Mouse (Mus musculus): ENCODE data around the gene Tnfrsf13b. TPM values are rescaled to one million over a fixed set of nuclear protein-coding genes. Genes with fewer than 3 reads are reported as not detected.
A peak's percentile ranks its signal among the peaks of the same experiment; 100 is the strongest.

Gene Tnfrsf13b
- polyA plus RNA-seq, 1 experiment from 2014 or later, result 2.5 TPM

DNA sequence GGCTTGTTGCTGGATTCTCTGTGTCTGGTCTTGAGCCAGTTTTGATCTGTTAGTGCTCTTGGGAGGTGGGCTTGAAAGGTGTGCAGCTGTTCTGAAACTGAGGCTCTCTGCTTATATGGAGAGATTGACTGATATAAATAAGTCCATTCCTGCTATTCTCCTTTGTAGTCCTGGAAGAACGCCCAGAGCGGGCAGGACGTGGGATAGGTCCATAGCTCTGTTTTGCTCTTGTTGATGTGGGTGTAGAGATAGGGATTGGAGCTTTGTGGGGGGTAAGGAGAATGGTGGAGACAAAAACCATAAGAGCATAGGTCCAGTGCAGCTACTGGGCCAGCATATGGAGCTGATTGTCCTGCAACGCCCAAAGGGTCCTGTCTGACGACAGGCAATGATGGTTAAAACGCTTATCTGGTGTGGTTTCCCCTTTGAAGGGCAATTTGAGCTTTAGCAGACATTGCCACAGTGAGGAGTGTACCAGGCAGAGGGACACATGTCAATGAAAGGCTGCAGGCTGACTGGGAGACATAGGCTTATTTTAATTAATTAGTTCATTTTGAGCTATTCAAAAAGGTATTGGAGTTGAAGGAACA is 16.5 kb downstream of the Tnfrsf13b start:
- 0 out of 2 replicates have a peak overlapping the region, but pooled peaks have one; percentile 2 for H3K4me3 ChIP-seq (ENCODE audit: low read length)
- 60% methylated on average over 6 of the region's 6 CpGs for WGBS

DNA sequence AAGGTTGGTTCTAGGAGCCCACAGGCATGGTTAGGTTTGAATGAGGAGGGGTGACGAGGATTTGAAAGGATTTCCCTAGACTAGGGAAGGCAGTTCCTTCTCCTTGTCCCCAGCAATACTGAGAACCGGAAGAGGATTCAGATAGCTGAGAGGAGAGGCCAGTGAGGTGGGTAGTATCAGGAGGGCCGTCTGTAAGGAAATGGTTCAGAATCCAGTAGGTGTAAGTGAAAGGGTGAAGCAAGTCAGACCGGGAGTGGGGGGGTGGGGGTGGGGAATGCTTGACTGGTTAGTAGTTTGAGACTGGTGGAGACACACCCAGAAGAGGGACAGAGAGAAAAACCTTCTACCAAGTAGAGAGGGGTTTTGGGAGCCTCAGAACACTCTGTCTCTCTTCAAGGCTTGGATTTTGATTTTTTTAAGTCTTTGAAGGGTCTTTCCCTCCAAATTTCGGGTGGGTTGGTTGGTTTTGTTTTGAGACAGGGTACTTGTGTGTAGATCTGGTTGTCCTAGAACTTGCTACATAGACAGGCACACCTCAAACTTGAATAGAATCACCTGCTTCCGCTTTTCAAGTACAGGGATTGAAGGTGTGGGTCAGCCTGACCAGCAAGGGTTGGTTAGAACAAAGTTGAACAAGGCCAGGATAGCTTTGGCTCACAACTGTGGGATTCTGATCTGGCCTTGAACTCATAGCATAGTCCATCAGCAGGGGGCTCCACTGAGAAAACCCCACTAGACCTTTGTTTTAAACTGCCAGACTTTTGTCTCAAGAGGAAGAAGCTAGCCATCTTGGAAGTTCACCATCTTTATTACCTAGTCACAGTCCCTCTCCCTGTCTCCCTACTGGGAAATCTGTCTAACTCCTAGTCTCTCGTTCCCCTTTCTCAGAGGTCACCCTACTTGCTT is 17.3 kb downstream of the Tnfrsf13b start:
- Histone ChIP-seq H3K4me2 (ENCODE audit: low read depth, low read length) (no peak overlapping the region), H3K9ac (ENCODE audit: low read depth, low read length) (no peak overlapping the region), H3K9me3 (ENCODE audit: control insufficient read depth, low read length) (no peaks in the 10 kb centered on the region), H3K36me3 (ENCODE audit: control insufficient read depth, insufficient read depth, low read length) (no peaks in the 10 kb centered on the region), H3K4me1 (ENCODE audit: control insufficient read depth, insufficient read depth, low read length) (peaks cover 10% of the 10 kb centered on the region; the same call in 1 of the 2 replicates), H3K27me3 (replicated peaks; ENCODE audit: control insufficient read depth, insufficient read depth, low read length) (0 out of 2 replicates have a peak, but pooled peaks cover 4% of the 10 kb centered on the region), H3K4me3 (ENCODE audit: low read length) (no peak overlapping the region), H3K27ac (ENCODE audit: low read length) (no peak overlapping the region)
- 74% methylated on average over 7 of the region's 7 CpGs for WGBS
- no peak for ATAC-seq

More for the DNA sequence above, 16.5 kb downstream of the Tnfrsf13b start:
- Histone ChIP-seq H3K4me1 (ENCODE audit: control insufficient read depth, insufficient read depth, low read length) (peaks cover 10% of the 10 kb centered on the region; the same call in 1 of the 2 replicates), H3K4me2 (ENCODE audit: low read depth, low read length) (no peak overlapping the region), H3K27ac (ENCODE audit: low read length) (no peak overlapping the region), H3K9me3 (ENCODE audit: control insufficient read depth, low read length) (no peaks in the 10 kb centered on the region), H3K27me3 (replicated peaks; ENCODE audit: control insufficient read depth, insufficient read depth, low read length) (0 out of 2 replicates have a peak, but pooled peaks cover 4% of the 10 kb centered on the region), H3K9ac (ENCODE audit: low read depth, low read length) (no peak overlapping the region), H3K36me3 (ENCODE audit: control insufficient read depth, insufficient read depth, low read length) (no peaks in the 10 kb centered on the region)
- ATAC-seq, result no peak

DNA sequence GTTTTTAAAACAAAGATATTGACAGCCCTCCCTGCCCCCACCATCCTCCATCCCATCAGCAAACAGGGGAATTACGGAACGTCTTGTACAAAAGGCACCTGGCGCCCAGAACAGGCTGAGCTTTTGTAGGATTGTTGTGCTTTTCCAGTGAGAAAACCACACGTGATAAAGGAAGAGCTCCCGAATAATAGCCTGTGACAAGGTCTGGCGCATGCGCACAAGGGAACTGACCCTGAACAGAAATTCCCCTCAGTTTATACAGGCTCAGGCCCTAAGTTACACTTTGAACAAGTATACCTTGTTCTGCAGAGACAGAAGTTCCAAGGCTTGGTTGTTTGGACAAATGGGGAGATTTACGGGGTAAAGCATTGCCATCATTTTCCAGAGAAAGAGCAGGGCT is 19.0 kb downstream of the Tnfrsf13b start:
- no peak for ATAC-seq
- Histone ChIP-seq H3K4me3 (ENCODE audit: low read length) (no peak overlapping the region), H3K27me3 (replicated peaks; ENCODE audit: control insufficient read depth, insufficient read depth, low read length) (0 out of 2 replicates have a peak, but pooled peaks cover 4% of the 10 kb centered on the region), H3K4me2 (ENCODE audit: low read depth, low read length) (no peak overlapping the region), H3K4me1 (ENCODE audit: control insufficient read depth, insufficient read depth, low read length) (peaks cover 10% of the 10 kb centered on the region; the same call in 1 of the 2 replicates), H3K36me3 (ENCODE audit: control insufficient read depth, insufficient read depth, low read length) (no peaks in the 10 kb centered on the region), H3K9me3 (ENCODE audit: control insufficient read depth, low read length) (no peaks in the 10 kb centered on the region), H3K9ac (ENCODE audit: low read depth, low read length) (no peak overlapping the region), H3K27ac (ENCODE audit: low read length) (no peak overlapping the region)
- 40% methylated on average over 8 of the region's 8 CpGs for WGBS

DNA sequence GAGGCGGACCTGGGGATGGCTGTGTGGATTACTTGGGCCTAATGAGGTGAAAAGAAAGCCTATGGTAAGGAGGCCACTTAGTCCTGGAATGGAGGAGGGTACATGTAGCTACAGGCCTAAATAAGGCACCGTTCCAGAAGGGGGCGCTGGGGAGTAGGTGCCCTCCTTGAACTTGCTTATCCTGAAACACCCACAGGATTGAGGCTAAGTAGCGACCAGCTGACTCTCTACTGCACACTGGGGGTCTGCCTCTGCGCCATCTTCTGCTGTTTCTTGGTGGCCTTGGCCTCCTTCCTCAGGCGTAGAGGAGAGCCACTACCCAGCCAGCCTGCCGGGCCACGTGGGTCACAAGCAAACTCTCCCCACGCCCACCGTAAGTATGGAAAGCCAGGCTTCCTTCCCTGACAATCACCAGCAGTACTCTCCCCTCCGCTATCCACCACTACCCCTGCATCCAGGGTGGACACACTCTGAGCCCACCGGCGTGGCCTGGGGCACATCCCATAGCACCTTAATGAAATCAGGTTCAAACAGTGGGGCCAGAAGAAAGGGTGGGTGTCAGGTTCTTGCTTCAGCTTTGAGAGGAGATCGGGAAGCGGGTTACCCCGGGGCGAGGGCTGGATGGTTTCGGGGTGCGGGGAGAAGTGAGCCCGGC is 20.2 kb downstream of the Tnfrsf13b start:
- ATAC-seq, result peak; percentile 26
- H3K4me3 ChIP-seq (ENCODE audit: low read length), result peak overlapping the region; percentile 43
- no peaks in the 10 kb centered on the region for H3K36me3 ChIP-seq (ENCODE audit: control insufficient read depth, insufficient read depth, low read length)
- WGBS, result 23% methylated on average over 20 of the region's 20 CpGs
- peak overlapping the region; percentile 58 for H3K4me2 ChIP-seq (ENCODE audit: low read depth, low read length)
- no peaks in the 10 kb centered on the region for H3K9me3 ChIP-seq (ENCODE audit: control insufficient read depth, low read length)
- H3K9ac ChIP-seq (ENCODE audit: low read depth, low read length), result peak overlapping the region; percentile 54
- H3K27me3 ChIP-seq (replicated peaks; ENCODE audit: control insufficient read depth, insufficient read depth, low read length), result 0 out of 2 replicates have a peak, but pooled peaks cover 4% of the 10 kb centered on the region
- H3K27ac ChIP-seq (ENCODE audit: low read length), result no peak overlapping the region
- H3K4me1 ChIP-seq (ENCODE audit: control insufficient read depth, insufficient read depth, low read length), result peaks cover 10% of the 10 kb centered on the region; the same call in 1 of the 2 replicates

DNA sequence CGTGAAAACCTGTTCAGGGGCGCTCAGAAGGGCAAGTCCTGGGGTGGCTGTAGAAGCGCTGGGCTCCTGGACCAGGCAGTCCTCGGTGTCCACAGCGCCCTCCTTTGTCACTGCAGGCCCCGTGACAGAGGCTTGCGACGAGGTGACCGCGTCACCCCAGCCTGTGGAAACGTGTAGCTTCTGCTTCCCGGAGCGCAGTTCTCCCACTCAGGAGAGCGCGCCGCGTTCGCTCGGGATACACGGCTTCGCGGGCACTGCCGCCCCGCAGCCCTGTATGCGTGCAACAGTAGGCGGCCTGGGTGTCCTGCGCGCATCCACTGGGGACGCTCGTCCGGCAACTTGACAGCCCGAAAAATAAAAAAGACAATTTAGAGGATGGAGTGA is 20.7 kb downstream of the Tnfrsf13b start:
- Histone ChIP-seq H3K27me3 (replicated peaks; ENCODE audit: control insufficient read depth, insufficient read depth, low read length) (0 out of 2 replicates have a peak, but pooled peaks cover 4% of the 10 kb centered on the region), H3K4me1 (ENCODE audit: control insufficient read depth, insufficient read depth, low read length) (peaks cover 10% of the 10 kb centered on the region; the same call in 1 of the 2 replicates), H3K9ac (ENCODE audit: low read depth, low read length) (peak overlapping the region; percentile 54), H3K36me3 (ENCODE audit: control insufficient read depth, insufficient read depth, low read length) (no peaks in the 10 kb centered on the region), H3K4me3 (ENCODE audit: low read length) (peak overlapping the region; percentile 43), H3K4me2 (ENCODE audit: low read depth, low read length) (peak overlapping the region; percentile 58), H3K27ac (ENCODE audit: low read length) (no peak overlapping the region), H3K9me3 (ENCODE audit: control insufficient read depth, low read length) (no peaks in the 10 kb centered on the region)
- ATAC-seq, result peak; percentile 62
- WGBS, result 5% methylated on average over 32 of the region's 32 CpGs

DNA sequence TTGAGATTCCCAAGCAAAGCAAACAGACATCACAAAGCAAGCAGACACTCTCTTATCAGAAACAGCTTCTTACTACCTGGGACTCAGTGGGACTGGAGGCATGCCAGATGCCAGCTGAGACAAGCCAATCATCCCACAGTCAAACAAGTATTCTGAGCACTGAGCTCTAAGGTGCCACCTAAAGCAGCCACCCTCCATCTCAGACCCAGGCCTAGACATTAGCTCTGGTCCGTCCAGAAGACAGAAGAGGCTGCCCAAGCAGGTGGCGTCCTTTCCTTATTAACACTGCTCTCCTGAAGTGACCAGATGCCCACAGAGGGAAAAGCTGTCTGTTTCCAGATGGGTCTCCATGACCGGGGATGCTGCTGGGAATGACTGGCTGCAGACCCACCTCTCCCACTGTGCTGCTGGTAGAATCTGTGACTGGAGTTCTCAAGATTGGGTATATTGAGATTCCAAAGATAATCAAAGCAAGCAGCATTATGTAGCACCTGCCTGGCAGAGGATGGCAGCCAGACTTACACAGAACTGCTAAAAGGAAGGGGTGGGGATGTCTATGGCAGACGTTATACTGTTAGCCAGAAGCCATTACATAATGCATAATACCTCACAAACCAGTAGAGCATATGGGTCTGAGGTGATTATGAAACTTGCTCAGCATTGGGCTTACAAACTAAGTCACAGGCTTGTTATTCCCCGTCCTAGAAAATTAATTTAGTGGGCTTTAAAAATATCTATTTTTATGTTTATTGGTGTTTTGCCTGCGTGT is 23.9 kb downstream of the Tnfrsf13b start:
- H3K27me3 ChIP-seq (replicated peaks; ENCODE audit: control insufficient read depth, insufficient read depth, low read length), result 0 out of 2 replicates have a peak, but pooled peaks cover 4% of the 10 kb centered on the region
- no peaks in the 10 kb centered on the region for H3K9me3 ChIP-seq (ENCODE audit: control insufficient read depth, low read length)
- peaks cover 15% of the 10 kb centered on the region for H3K36me3 ChIP-seq (ENCODE audit: control insufficient read depth, insufficient read depth, low read length)
- peaks cover 10% of the 10 kb centered on the region; the same call in 1 of the 2 replicates for H3K4me1 ChIP-seq (ENCODE audit: control insufficient read depth, insufficient read depth, low read length)
- no peak overlapping the region for H3K4me2 ChIP-seq (ENCODE audit: low read depth, low read length)
- H3K9ac ChIP-seq (ENCODE audit: low read depth, low read length), result no peak overlapping the region
- WGBS, result 74% methylated on average over 6 of the region's 6 CpGs
- no peak overlapping the region for H3K27ac ChIP-seq (ENCODE audit: low read length)
- H3K4me3 ChIP-seq (ENCODE audit: low read length), result no peak overlapping the region
- no peak for ATAC-seq

DNA sequence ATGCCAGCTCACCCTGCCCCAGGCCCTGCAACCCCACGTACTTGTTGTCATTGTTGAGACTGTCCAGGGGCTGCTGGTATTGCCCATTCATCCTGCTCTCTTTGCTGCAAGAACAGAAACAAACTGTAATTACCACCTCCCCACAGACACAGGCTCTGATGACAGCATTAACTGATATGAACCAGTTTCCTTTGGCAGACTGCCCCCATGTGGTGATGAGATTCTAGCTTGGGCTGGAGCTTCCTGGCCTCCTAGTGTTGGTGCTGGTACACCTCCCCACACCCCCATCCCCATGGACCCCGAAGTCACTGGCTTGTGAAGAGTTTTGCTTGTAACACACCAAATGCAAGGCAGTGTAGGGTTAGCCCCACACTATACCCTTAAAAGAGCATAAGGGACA is 29.2 kb downstream of the Tnfrsf13b start:
- ATAC-seq, result no peak
- WGBS, result 82% methylated on average over 2 of the region's 2 CpGs
- H3K9ac ChIP-seq (ENCODE audit: low read depth, low read length), result no peak overlapping the region
- no peaks in the 10 kb centered on the region for H3K9me3 ChIP-seq (ENCODE audit: control insufficient read depth, low read length)
- no peak overlapping the region for H3K4me3 ChIP-seq (ENCODE audit: low read length)
- peaks cover 36% of the 10 kb centered on the region for H3K36me3 ChIP-seq (ENCODE audit: control insufficient read depth, insufficient read depth, low read length)
- no peaks in the 10 kb centered on the region for H3K4me1 ChIP-seq (ENCODE audit: control insufficient read depth, insufficient read depth, low read length)
- no peak overlapping the region for H3K4me2 ChIP-seq (ENCODE audit: low read depth, low read length)
- H3K27me3 ChIP-seq (replicated peaks; ENCODE audit: control insufficient read depth, insufficient read depth, low read length), result no peaks in the 10 kb centered on the region
- no peak overlapping the region for H3K27ac ChIP-seq (ENCODE audit: low read length)

DNA sequence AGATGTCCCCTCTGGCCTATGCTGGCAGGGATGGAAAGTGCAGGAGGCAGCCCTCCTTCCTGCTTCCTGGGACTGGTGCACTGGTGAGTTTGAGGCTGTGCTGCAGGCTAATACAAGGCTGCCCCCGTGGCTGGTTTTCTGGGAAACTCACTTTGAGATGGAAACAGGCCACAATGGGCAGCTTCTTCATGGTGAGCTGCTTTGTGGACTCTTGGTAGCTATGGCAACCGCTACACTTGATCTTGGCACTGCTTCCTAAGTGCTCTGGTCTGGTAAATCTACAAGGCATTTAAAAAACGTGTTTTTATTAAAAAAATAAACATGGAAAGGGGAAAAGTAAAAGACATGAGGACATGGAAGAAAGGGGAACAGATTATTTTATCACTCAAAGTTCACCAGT is 31.6 kb downstream of the Tnfrsf13b start:
- Histone ChIP-seq H3K4me3 (ENCODE audit: low read length) (no peak overlapping the region), H3K9ac (ENCODE audit: low read depth, low read length) (no peak overlapping the region), H3K4me1 (ENCODE audit: control insufficient read depth, insufficient read depth, low read length) (no peaks in the 10 kb centered on the region), H3K4me2 (ENCODE audit: low read depth, low read length) (no peak overlapping the region), H3K27ac (ENCODE audit: low read length) (no peak overlapping the region), H3K36me3 (ENCODE audit: control insufficient read depth, insufficient read depth, low read length) (peaks cover 52% of the 10 kb centered on the region), H3K9me3 (ENCODE audit: control insufficient read depth, low read length) (no peaks in the 10 kb centered on the region), H3K27me3 (replicated peaks; ENCODE audit: control insufficient read depth, insufficient read depth, low read length) (no peaks in the 10 kb centered on the region)
- no peak for ATAC-seq
- WGBS, result 74% methylated on average over 3 of the region's 3 CpGs

Measured in intestine, embryonic 16.5 days (tissue).